Comparison of ENCODE assay signal across 21 mouse cellular contexts in the genomic region with DNA sequence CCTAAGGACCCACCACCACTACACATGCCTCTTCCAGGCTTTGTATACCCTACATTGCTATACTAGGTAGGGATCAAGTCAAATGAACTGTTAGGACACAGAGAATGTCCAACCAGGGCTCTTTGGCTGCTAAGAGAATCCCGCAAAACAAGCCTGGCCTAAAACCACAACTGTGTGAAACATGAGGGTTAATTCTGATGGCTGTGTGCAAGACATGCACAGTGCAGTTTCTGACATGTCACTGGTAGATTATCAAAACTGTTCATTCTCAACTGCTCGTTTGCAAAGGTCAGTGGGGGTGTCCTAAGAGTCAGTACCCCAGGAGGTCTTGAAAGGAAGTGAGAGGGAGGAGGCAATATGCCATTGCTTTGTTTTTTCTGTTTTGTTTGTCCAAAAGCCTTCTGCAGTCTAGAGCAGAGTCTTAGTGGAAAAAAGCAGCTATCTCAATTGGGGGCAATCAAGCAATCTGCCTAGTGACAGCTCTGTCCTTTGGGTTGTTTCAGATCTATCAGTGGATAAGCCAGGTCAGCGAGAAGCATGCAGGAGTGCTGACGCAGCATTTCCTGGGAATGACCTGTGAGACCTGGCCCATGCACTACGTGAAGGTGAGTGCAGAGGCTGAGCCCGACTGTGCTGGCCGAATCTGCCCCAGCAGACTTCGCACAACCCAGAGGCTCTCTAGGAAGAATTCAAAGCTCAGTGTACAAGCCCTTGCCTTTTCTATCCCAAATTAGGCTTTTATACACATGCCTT.
DNase-seq lines count a peak whose midpoint lies in the region; ATAC-seq and TF ChIP-seq lines count a peak whose summit lies in the region.
"Had no signal": no experiment of that assay in that cellular context is flagged by ENCODE, and none has a peak within 500 bp of the region (broad histone marks: within the 10 kb centered on the region; RNA-seq: fewer than 3 reads in every experiment).

No protein-coding gene starts in this region.

- in situ Hi-C loops in CH12.LX (cut with MboI; ENCODE audit: low pct_ligation_motif_present, low pct_unique_long_range_greater_than_20kb, low sequenced_read_pairs), result no loop called here

- no peaks in the 10 kb centered on the region for H3K79me2 ChIP-seq in CH12.LX (replicated peaks; ENCODE audit: control insufficient read depth, extremely low read depth, insufficient read depth, poor library complexity, severe bottlenecking)

- dilution Hi-C loops in CH12.LX (cut with MboI; ENCODE audit: extremely low pct_ligation_motif_present, extremely low pct_unique_long_range_greater_than_20kb, low sequenced_read_pairs), result no loop called here

- H3K9me3 ChIP-seq in intestine, embryonic 15.5 days, result no peaks in the 10 kb centered on the region
- no peaks in the 10 kb centered on the region for H3K9me3 ChIP-seq in intestine, postnatal 0 days (ENCODE audit: control insufficient read depth)
- no peaks in the 10 kb centered on the region for H3K9me3 ChIP-seq in CH12.LX (replicated peaks; ENCODE audit: low read length)
- no peaks in the 10 kb centered on the region for H3K9me3 ChIP-seq in lung, postnatal 0 days (ENCODE audit: low read length)
- H3K9me3 ChIP-seq: embryonic facial prominence, embryonic 12.5 days; embryonic facial prominence, embryonic 15.5 days; hindbrain, embryonic 12.5 days; hindbrain, embryonic 15.5 days had no signal

- ATAC-seq in intestine, embryonic 15.5 days, result peak; percentile 53; the same call in 1 of the 2 replicates
- ATAC-seq in intestine, postnatal 0 days, result no peak
- ATAC-seq in lung, postnatal 0 days, result no peak
- ATAC-seq: forebrain, embryonic 14.5 days; forebrain, postnatal 0 days had no signal

- TF ChIP-seq CTCF in intestine, postnatal 0 days (IDR thresholded peaks at IDR 0.05; ENCODE audit: low read depth), result no peak
- no peak for TF ChIP-seq CTCF in CH12.LX (conservative IDR thresholded peaks at IDR 0.05 in 1 of 2, IDR thresholded peaks at IDR 0.05 in 1 of 2; ENCODE audit: low read depth in 2 of 2, low read length in 2 of 2)
- TF ChIP-seq CTCF in lung, postnatal 0 days (IDR thresholded peaks at IDR 0.05), result no peak

- TF ChIP-seq RAD21 in CH12.LX (IDR thresholded peaks at IDR 0.05; ENCODE audit: low read depth, low read length), result no peak

- no peak overlapping the region for H3K27ac ChIP-seq in intestine, embryonic 15.5 days
- no peak overlapping the region for H3K27ac ChIP-seq in intestine, postnatal 0 days (ENCODE audit: low read depth, low read length)
- H3K27ac ChIP-seq in CH12.LX (ENCODE audit: insufficient read depth, low read depth), result no peak overlapping the region
- no peak overlapping the region for H3K27ac ChIP-seq in lung, postnatal 0 days (ENCODE audit: low read length)
- H3K27ac ChIP-seq: embryonic facial prominence, embryonic 12.5 days; embryonic facial prominence, embryonic 15.5 days; heart, adult 2 months; hindbrain, embryonic 12.5 days; hindbrain, embryonic 15.5 days had no signal

- WGBS in intestine, embryonic 15.5 days, result 43% methylated on average over 8 of the region's 8 CpGs
- WGBS in intestine, postnatal 0 days, result 38% methylated on average over 8 of the region's 8 CpGs
- 59% methylated on average over 8 of the region's 8 CpGs for WGBS in lung, postnatal 0 days

- TF ChIP-seq EP300 in CH12.LX (IDR thresholded peaks at IDR 0.05; ENCODE audit: low read length), result no peak
- no peak for TF ChIP-seq EP300 in lung, postnatal 0 days (IDR thresholded peaks at IDR 0.05)

- no peaks in the 10 kb centered on the region for H3K27me3 ChIP-seq in intestine, embryonic 15.5 days (replicated peaks)
- no peaks in the 10 kb centered on the region for H3K27me3 ChIP-seq in intestine, postnatal 0 days (replicated peaks; ENCODE audit: control insufficient read depth, insufficient read depth, low read length)
- no peaks in the 10 kb centered on the region for H3K27me3 ChIP-seq in CH12.LX (replicated peaks)
- no peaks in the 10 kb centered on the region for H3K27me3 ChIP-seq in lung, postnatal 0 days (replicated peaks; ENCODE audit: insufficient read depth, low read length)
- H3K27me3 ChIP-seq: embryonic facial prominence, embryonic 12.5 days; embryonic facial prominence, embryonic 15.5 days; hindbrain, embryonic 12.5 days had no signal

- H3K9ac ChIP-seq in intestine, embryonic 15.5 days, result no peak overlapping the region
- no peak overlapping the region for H3K9ac ChIP-seq in intestine, postnatal 0 days (ENCODE audit: low read depth, low read length)
- no peak overlapping the region for H3K9ac ChIP-seq in CH12.LX (ENCODE audit: insufficient read depth, low read depth)
- H3K9ac ChIP-seq in lung, postnatal 0 days (replicated peaks; ENCODE audit: low read depth), result no peak overlapping the region
- H3K9ac ChIP-seq: embryonic facial prominence, embryonic 12.5 days; embryonic facial prominence, embryonic 15.5 days; forebrain, postnatal 0 days; hindbrain, embryonic 12.5 days; hindbrain, embryonic 15.5 days had no signal

- H3K36me3 ChIP-seq in intestine, embryonic 15.5 days, result no peaks in the 10 kb centered on the region
- H3K36me3 ChIP-seq in intestine, postnatal 0 days (ENCODE audit: control insufficient read depth, insufficient read depth), result no peaks in the 10 kb centered on the region
- no peaks in the 10 kb centered on the region for H3K36me3 ChIP-seq in CH12.LX (replicated peaks in 1 of 2; ENCODE audit: control insufficient read depth in 1 of 2, insufficient read depth in 1 of 2, low read length in 1 of 2)
- no peaks in the 10 kb centered on the region for H3K36me3 ChIP-seq in lung, postnatal 0 days (ENCODE audit: insufficient read depth, low read length)
- H3K36me3 ChIP-seq: embryonic facial prominence, embryonic 12.5 days; embryonic facial prominence, embryonic 15.5 days; hindbrain, embryonic 12.5 days; hindbrain, embryonic 15.5 days had no signal

- no peak for TF ChIP-seq POLR2A in CH12.LX (IDR thresholded peaks at IDR 0.05; ENCODE audit: low read depth, low read length)

- 0 out of 2 replicates have a peak, but pooled peaks cover 3% of the 10 kb centered on the region for H3K4me1 ChIP-seq in intestine, embryonic 15.5 days (replicated peaks)
- H3K4me1 ChIP-seq in intestine, postnatal 0 days (replicated peaks; ENCODE audit: control insufficient read depth, insufficient read depth, low read length), result no peaks in the 10 kb centered on the region
- no peaks in the 10 kb centered on the region for H3K4me1 ChIP-seq in CH12.LX (ENCODE audit: control insufficient read depth in 1 of 2, insufficient read depth in 2 of 2)
- H3K4me1 ChIP-seq in lung, postnatal 0 days (ENCODE audit: insufficient read depth, low read depth, low read length), result no peaks in the 10 kb centered on the region
- H3K4me1 ChIP-seq: embryonic facial prominence, embryonic 12.5 days; embryonic facial prominence, embryonic 15.5 days; hindbrain, embryonic 12.5 days; hindbrain, embryonic 15.5 days had no signal

- DNase-seq in CH12.LX (ENCODE audit: extremely low read depth) (no peak), ZHBTc4 (ENCODE audit: low read depth, low spot score) (peak; percentile 6)
- no peak for DNase-seq in lung, postnatal 0 days (ENCODE audit: low spot score)
- DNase-seq in frontal cortex, adult 2 months (ENCODE audit: extremely low spot score in 1 of 2, low spot score in 1 of 2), result no peak
- DNase-seq: adrenal gland, postnatal 14 days; B cell, adult 2 months; cerebellum, adult 11 months; cerebellum, adult 2 months; cerebellum, adult 9-11 months; cerebellum, postnatal 25 days; forebrain, postnatal 0 days; gastrocnemius, postnatal 25 days; heart, adult 2 months had no signal

- no peak overlapping the region for H3K4me3 ChIP-seq in intestine, embryonic 15.5 days (replicated peaks)
- no peak overlapping the region for H3K4me3 ChIP-seq in intestine, postnatal 0 days (ENCODE audit: low read depth, low read length)
- H3K4me3 ChIP-seq in CH12.LX (replicated peaks in 1 of 3; ENCODE audit: low read depth in 2 of 3, low read length in 2 of 3, poor library complexity in 1 of 3), result no peak overlapping the region
- H3K4me3 ChIP-seq in lung, postnatal 0 days (ENCODE audit: low read depth, low read length), result no peak overlapping the region
- H3K4me3 ChIP-seq: embryonic facial prominence, embryonic 12.5 days; embryonic facial prominence, embryonic 15.5 days; heart, adult 2 months; hindbrain, embryonic 12.5 days; hindbrain, embryonic 15.5 days had no signal

- no peak overlapping the region for H3K4me2 ChIP-seq in intestine, embryonic 15.5 days (replicated peaks)
- no peak overlapping the region for H3K4me2 ChIP-seq in intestine, postnatal 0 days (replicated peaks; ENCODE audit: low read depth)
- H3K4me2 ChIP-seq in CH12.LX (ENCODE audit: insufficient read depth, low read depth, poor library complexity, severe bottlenecking), result no peak overlapping the region
- H3K4me2 ChIP-seq in lung, postnatal 0 days (replicated peaks; ENCODE audit: low read depth, low read length), result no peak overlapping the region
- H3K4me2 ChIP-seq: embryonic facial prominence, embryonic 12.5 days; embryonic facial prominence, embryonic 15.5 days; heart, embryonic 11.5 days; hindbrain, embryonic 12.5 days; hindbrain, embryonic 15.5 days had no signal

TF ChIP-seq in CH12.LX, 34 proteins besides CTCF, POLR2A, EP300 and RAD21:
- TF ChIP-seq MAFK (IDR thresholded peaks at IDR 0.05; ENCODE audit: insufficient replicate concordance, low read length) (peak; percentile 71; the same call in 1 of the 2 replicates), ZNF384 (IDR thresholded peaks at IDR 0.05; ENCODE audit: low read depth, low read length) (no peak)
